Mouse (Mus musculus): ENCODE results near the gene Olfr960. TPM values are rescaled to one million over a fixed set of nuclear protein-coding genes. Genes with fewer than 3 reads are reported as not detected.

The Olfr960 gene
- total RNA-seq, 1 experiment: not detected

DNA sequence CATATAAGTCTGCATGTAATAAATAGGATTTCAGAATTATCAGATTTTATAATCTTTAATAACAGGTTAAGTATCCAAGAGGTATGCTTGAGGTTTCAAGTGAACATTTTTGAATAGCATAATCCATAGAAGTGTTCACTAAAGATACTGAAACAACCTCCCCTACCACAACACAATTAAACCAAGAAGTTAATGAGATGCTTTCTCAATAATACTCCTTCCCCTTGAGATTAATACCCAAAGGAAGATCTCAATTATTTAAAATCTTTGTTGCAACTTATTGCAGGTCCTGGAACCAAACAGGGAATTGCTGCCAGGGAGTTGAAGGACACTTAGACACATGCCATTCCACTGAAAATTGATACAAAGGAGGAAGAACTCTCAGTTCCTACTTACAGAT lies 23.6 kb downstream of the Olfr960 start, which contains the start of gene Olfr961:
Gene Olfr961 (plus strand): TSS at position 301 of the 400 bp plus-strand sequence.
- DNase-seq (ENCODE audit: low read depth, low spot score): no peak
- no peak for TF ChIP-seq ZC3H11A (IDR thresholded peaks at IDR 0.05; ENCODE audit: borderline replicate concordance, low read depth, low read length)
- no peak for TF ChIP-seq MAFK (IDR thresholded peaks at IDR 0.05; ENCODE audit: insufficient read depth, low read depth, low read length)
- no peak for TF ChIP-seq HCFC1 (IDR thresholded peaks at IDR 0.05; ENCODE audit: borderline replicate concordance, insufficient read depth, low read length)
- no peak for TF ChIP-seq ZNF384 (IDR thresholded peaks at IDR 0.05; ENCODE audit: low read depth, low read length)
- TF ChIP-seq CHD2 (IDR thresholded peaks at IDR 0.05; ENCODE audit: low read depth, low read length): no peak
- Histone ChIP-seq H3K9ac (ENCODE audit: insufficient read depth, low read depth, low read length, poor library complexity, severe bottlenecking) (no peak within 1 kb of the TSS), H3K4me3 (ENCODE audit: insufficient read depth in 1 of 2, low read depth in 1 of 2, low read length in 2 of 2, poor library complexity in 1 of 2, severe bottlenecking in 1 of 2) (no peak within 1 kb of the TSS), H3K27ac (ENCODE audit: insufficient read depth, low read depth, low read length, poor library complexity, severe bottlenecking) (no peak within 1 kb of the TSS), H3K36me3 (ENCODE audit: control insufficient read depth, insufficient read depth, low read length, poor library complexity, severe bottlenecking) (no peaks in the 10 kb centered on the region), H3K9me3 (ENCODE audit: control insufficient read depth, insufficient read depth, low read depth, low read length) (no peaks in the 10 kb centered on the region), H3K4me1 (ENCODE audit: control insufficient read depth in 2 of 2, insufficient read depth in 2 of 2, low read length in 2 of 2, poor library complexity in 1 of 2) (no peaks in the 10 kb centered on the region)
- in situ Hi-C loops (cut with MboI; ENCODE audit: low sequenced_read_pairs in 2 of 2, unreplicated experiment in 2 of 2): no loop called here

- Histone ChIP-seq H3K9me3 (ENCODE audit: control insufficient read depth, insufficient read depth, low read depth, low read length) (no peaks in the 10 kb centered on the region), H3K4me3 (ENCODE audit: insufficient read depth in 1 of 2, low read depth in 1 of 2, low read length in 2 of 2, poor library complexity in 1 of 2, severe bottlenecking in 1 of 2) (no peak overlapping the region), H3K4me1 (ENCODE audit: control insufficient read depth in 2 of 2, insufficient read depth in 2 of 2, low read length in 2 of 2, poor library complexity in 1 of 2) (no peaks in the 10 kb centered on the region), H3K9ac (ENCODE audit: insufficient read depth, low read depth, low read length, poor library complexity, severe bottlenecking) (no peak overlapping the region), H3K36me3 (ENCODE audit: control insufficient read depth, insufficient read depth, low read length, poor library complexity, severe bottlenecking) (no peaks in the 10 kb centered on the region), H3K27ac (ENCODE audit: insufficient read depth, low read depth, low read length, poor library complexity, severe bottlenecking) (no peak overlapping the region)
- TF ChIP-seq ZNF384 (IDR thresholded peaks at IDR 0.05; ENCODE audit: low read depth, low read length): no peak
- TF ChIP-seq CHD2 (IDR thresholded peaks at IDR 0.05; ENCODE audit: low read depth, low read length): no peak
- no peak for TF ChIP-seq HCFC1 (IDR thresholded peaks at IDR 0.05; ENCODE audit: borderline replicate concordance, insufficient read depth, low read length)
- no peak for TF ChIP-seq ZC3H11A (IDR thresholded peaks at IDR 0.05; ENCODE audit: borderline replicate concordance, low read depth, low read length)
- no peak for TF ChIP-seq MAFK (IDR thresholded peaks at IDR 0.05; ENCODE audit: insufficient read depth, low read depth, low read length)
- no peak for DNase-seq (ENCODE audit: low read depth, low spot score)
- in situ Hi-C loops (cut with MboI; ENCODE audit: low sequenced_read_pairs in 2 of 2, unreplicated experiment in 2 of 2): no loop called here
These were observed 26.2 kb downstream of the Olfr960 start for GRCm38 (mm10) chr9:39647382-39647781.

- DNase-seq (ENCODE audit: low read depth, low spot score): no peak
- H3K27ac ChIP-seq (ENCODE audit: insufficient read depth, low read depth, low read length, poor library complexity, severe bottlenecking): no peak overlapping the region
- H3K4me3 ChIP-seq (ENCODE audit: insufficient read depth in 1 of 2, low read depth in 1 of 2, low read length in 2 of 2, poor library complexity in 1 of 2, severe bottlenecking in 1 of 2): no peak overlapping the region
- in situ Hi-C loops (cut with MboI; ENCODE audit: low sequenced_read_pairs in 2 of 2, unreplicated experiment in 2 of 2): no loop called here
- no peak for TF ChIP-seq ZC3H11A (IDR thresholded peaks at IDR 0.05; ENCODE audit: borderline replicate concordance, low read depth, low read length)
- H3K4me1 ChIP-seq (ENCODE audit: control insufficient read depth in 2 of 2, insufficient read depth in 2 of 2, low read length in 2 of 2, poor library complexity in 1 of 2): no peaks in the 10 kb centered on the region
- no peak overlapping the region for H3K9ac ChIP-seq (ENCODE audit: insufficient read depth, low read depth, low read length, poor library complexity, severe bottlenecking)
- H3K36me3 ChIP-seq (ENCODE audit: control insufficient read depth, insufficient read depth, low read length, poor library complexity, severe bottlenecking): no peaks in the 10 kb centered on the region
- H3K9me3 ChIP-seq (ENCODE audit: control insufficient read depth, insufficient read depth, low read depth, low read length): no peaks in the 10 kb centered on the region
These were observed 33.7 kb downstream of the Olfr960 start for GRCm38 (mm10) chr9:39654756-39655396.

DNA sequence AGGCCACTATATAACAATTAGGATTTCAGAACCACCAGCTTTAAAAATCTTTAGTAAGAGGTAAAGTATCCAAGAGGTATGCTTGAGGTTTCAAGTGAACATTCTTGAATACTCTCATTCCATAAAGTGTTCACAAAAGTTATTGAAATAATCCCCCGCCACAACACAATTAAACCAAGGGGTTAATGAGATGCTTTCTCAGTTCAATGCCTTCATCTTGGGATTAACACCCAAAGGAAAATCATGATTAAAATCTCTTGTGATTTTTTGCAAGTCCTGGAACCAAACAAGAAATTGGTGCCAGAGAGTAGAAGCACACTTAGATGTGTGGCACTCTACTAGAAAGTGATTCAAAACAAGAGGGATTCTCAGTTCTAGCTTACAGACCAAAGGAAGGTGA lies 45.7 kb downstream of the Olfr960 start, which contains the start of gene Olfr963:
Gene Olfr963 (plus strand): TSS at position 301 of the 400 bp plus-strand sequence.
- Histone ChIP-seq H3K4me1 (ENCODE audit: control insufficient read depth in 2 of 2, insufficient read depth in 2 of 2, low read length in 2 of 2, poor library complexity in 1 of 2) (no peaks in the 10 kb centered on the region), H3K4me3 (ENCODE audit: insufficient read depth in 1 of 2, low read depth in 1 of 2, low read length in 2 of 2, poor library complexity in 1 of 2, severe bottlenecking in 1 of 2) (no peak within 1 kb of the TSS), H3K27ac (ENCODE audit: insufficient read depth, low read depth, low read length, poor library complexity, severe bottlenecking) (no peak within 1 kb of the TSS), H3K9me3 (ENCODE audit: control insufficient read depth, insufficient read depth, low read depth, low read length) (no peaks in the 10 kb centered on the region), H3K36me3 (ENCODE audit: control insufficient read depth, insufficient read depth, low read length, poor library complexity, severe bottlenecking) (no peaks in the 10 kb centered on the region), H3K9ac (ENCODE audit: insufficient read depth, low read depth, low read length, poor library complexity, severe bottlenecking) (no peak within 1 kb of the TSS)
- in situ Hi-C loops (cut with MboI; ENCODE audit: low sequenced_read_pairs in 2 of 2, unreplicated experiment in 2 of 2): no loop called here
- no peak for DNase-seq (ENCODE audit: low read depth, low spot score)
- TF ChIP-seq ZNF384 (IDR thresholded peaks at IDR 0.05; ENCODE audit: low read depth, low read length): no peak
- no peak for TF ChIP-seq CHD2 (IDR thresholded peaks at IDR 0.05; ENCODE audit: low read depth, low read length)
- no peak for TF ChIP-seq MAFK (IDR thresholded peaks at IDR 0.05; ENCODE audit: insufficient read depth, low read depth, low read length)
- TF ChIP-seq ZC3H11A (IDR thresholded peaks at IDR 0.05; ENCODE audit: borderline replicate concordance, low read depth, low read length): no peak
- no peak for TF ChIP-seq HCFC1 (IDR thresholded peaks at IDR 0.05; ENCODE audit: borderline replicate concordance, insufficient read depth, low read length)

DNA sequence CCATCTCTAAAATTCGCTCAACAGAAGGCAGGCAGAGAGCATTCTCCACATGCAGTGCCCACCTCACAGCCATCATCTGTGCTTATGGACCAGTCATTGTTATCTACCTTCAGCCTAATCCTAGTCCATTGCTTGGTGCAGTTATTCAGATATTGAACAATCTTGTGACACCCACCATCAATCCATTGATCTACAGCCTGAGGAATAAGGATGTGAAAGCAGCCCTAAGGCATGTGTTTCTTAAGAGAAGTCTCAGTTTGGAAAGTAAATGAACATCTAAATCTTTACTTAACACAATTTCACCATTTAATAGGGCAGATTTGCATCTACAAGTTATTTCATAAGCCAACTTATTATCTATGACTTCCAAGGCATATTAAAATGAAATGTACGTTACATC lies 48.5 kb downstream of the Olfr960 start:
- Histone ChIP-seq H3K4me3 (ENCODE audit: insufficient read depth in 1 of 2, low read depth in 1 of 2, low read length in 2 of 2, poor library complexity in 1 of 2, severe bottlenecking in 1 of 2) (no peak overlapping the region), H3K9ac (ENCODE audit: insufficient read depth, low read depth, low read length, poor library complexity, severe bottlenecking) (no peak overlapping the region), H3K4me1 (ENCODE audit: control insufficient read depth in 2 of 2, insufficient read depth in 2 of 2, low read length in 2 of 2, poor library complexity in 1 of 2) (no peaks in the 10 kb centered on the region), H3K36me3 (ENCODE audit: control insufficient read depth, insufficient read depth, low read length, poor library complexity, severe bottlenecking) (no peaks in the 10 kb centered on the region), H3K27ac (ENCODE audit: insufficient read depth, low read depth, low read length, poor library complexity, severe bottlenecking) (no peak overlapping the region), H3K9me3 (ENCODE audit: control insufficient read depth, insufficient read depth, low read depth, low read length) (no peaks in the 10 kb centered on the region)
- DNase-seq (ENCODE audit: low read depth, low spot score): no peak
- in situ Hi-C loops (cut with MboI; ENCODE audit: low sequenced_read_pairs in 2 of 2, unreplicated experiment in 2 of 2): no loop called here
- TF ChIP-seq ZC3H11A (IDR thresholded peaks at IDR 0.05; ENCODE audit: borderline replicate concordance, low read depth, low read length) (no peak), MAFK (IDR thresholded peaks at IDR 0.05; ENCODE audit: insufficient read depth, low read depth, low read length) (no peak), ZNF384 (IDR thresholded peaks at IDR 0.05; ENCODE audit: low read depth, low read length) (no peak), CHD2 (IDR thresholded peaks at IDR 0.05; ENCODE audit: low read depth, low read length) (no peak), HCFC1 (IDR thresholded peaks at IDR 0.05; ENCODE audit: borderline replicate concordance, insufficient read depth, low read length) (no peak)

All from ES-E14 (cell line).